ENCODE assay signal across 12 mouse cellular contexts in the genomic region with DNA sequence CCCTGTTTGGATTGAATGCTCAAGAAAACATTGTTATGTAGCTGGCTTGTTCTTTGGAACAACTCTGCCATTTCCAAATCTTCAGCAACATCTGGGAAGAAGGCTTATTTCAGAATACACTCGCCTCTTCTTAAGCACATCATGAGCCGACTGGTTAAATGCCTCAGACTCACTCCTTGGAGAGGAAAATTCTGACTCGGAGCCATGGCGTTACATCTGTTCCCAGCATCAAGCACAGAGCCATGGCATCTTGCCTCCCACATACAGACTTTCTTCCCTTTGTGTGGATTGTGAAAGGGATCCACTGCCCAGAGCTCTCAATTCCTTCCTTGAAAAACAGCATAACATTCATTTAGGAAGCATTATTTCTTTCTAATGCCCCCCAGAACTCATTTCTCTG.
A peak's percentile ranks its signal among the peaks of the same experiment; 100 is the strongest.
DNase-seq lines count a peak whose midpoint lies in the region; ATAC-seq and TF ChIP-seq lines count a peak whose summit lies in the region.
"Had no signal": no experiment of that assay in that cellular context is flagged by ENCODE, and none has a peak within 500 bp of the region (broad histone marks: within the 10 kb centered on the region; RNA-seq: fewer than 3 reads in every experiment).

No protein-coding gene starts in this region.

- 79% methylated on average over 4 of the region's 4 CpGs for WGBS in heart, embryonic 10.5 days
- 63% methylated on average over 4 of the region's 4 CpGs for WGBS in neural tube, embryonic 14.5 days
- WGBS in intestine, postnatal 0 days = 87% methylated on average over 4 of the region's 4 CpGs
- 93% methylated on average over 4 of the region's 4 CpGs for WGBS in kidney, embryonic 14.5 days

- no peak overlapping the region for H3K4me2 ChIP-seq in neural tube, embryonic 14.5 days (ENCODE audit: low read depth, low read length)
- no peak overlapping the region for H3K4me2 ChIP-seq in intestine, postnatal 0 days (replicated peaks; ENCODE audit: low read depth)
- H3K4me2 ChIP-seq in kidney, embryonic 14.5 days (replicated peaks; ENCODE audit: low read depth, low read length) = no peak overlapping the region
- H3K4me2 ChIP-seq: heart, embryonic 15.5 days; liver, embryonic 13.5 days; stomach, embryonic 15.5 days had no signal

- no peak overlapping the region for H3K4me3 ChIP-seq in heart, embryonic 10.5 days
- H3K4me3 ChIP-seq in layer of hippocampus, adult 2 months = no peak overlapping the region
- no peak overlapping the region for H3K4me3 ChIP-seq in neural tube, embryonic 14.5 days (ENCODE audit: low read depth, low read length)
- no peak overlapping the region for H3K4me3 ChIP-seq in intestine, postnatal 0 days (ENCODE audit: low read depth, low read length)
- H3K4me3 ChIP-seq in kidney, embryonic 14.5 days (ENCODE audit: low read length) = no peak overlapping the region
- H3K4me3 ChIP-seq: heart, embryonic 15.5 days; liver, embryonic 13.5 days; stomach, embryonic 15.5 days had no signal

- H3K4me1 ChIP-seq in heart, embryonic 10.5 days = no peaks in the 10 kb centered on the region
- H3K4me1 ChIP-seq in neural tube, embryonic 14.5 days (ENCODE audit: control insufficient read depth, insufficient read depth, low read length) = no peaks in the 10 kb centered on the region
- H3K4me1 ChIP-seq in intestine, postnatal 0 days (replicated peaks; ENCODE audit: control insufficient read depth, insufficient read depth, low read length) = no peaks in the 10 kb centered on the region
- H3K4me1 ChIP-seq in kidney, embryonic 14.5 days (ENCODE audit: control insufficient read depth, insufficient read depth, low read length) = no peaks in the 10 kb centered on the region
- H3K4me1 ChIP-seq: heart, embryonic 15.5 days; liver, embryonic 13.5 days; stomach, embryonic 15.5 days had no signal

- H3K27me3 ChIP-seq in heart, embryonic 10.5 days (ENCODE audit: insufficient read depth, poor library complexity, severe bottlenecking) = no peaks in the 10 kb centered on the region
- H3K27me3 ChIP-seq in neural tube, embryonic 14.5 days (ENCODE audit: control insufficient read depth, insufficient read depth, low read length) = no peaks in the 10 kb centered on the region
- H3K27me3 ChIP-seq in intestine, postnatal 0 days (replicated peaks; ENCODE audit: control insufficient read depth, insufficient read depth, low read length) = no peaks in the 10 kb centered on the region
- no peaks in the 10 kb centered on the region for H3K27me3 ChIP-seq in kidney, embryonic 14.5 days (ENCODE audit: control insufficient read depth, insufficient read depth, low read length)
- H3K27me3 ChIP-seq: heart, embryonic 15.5 days; liver, embryonic 13.5 days; stomach, embryonic 15.5 days had no signal

- no peak for ATAC-seq in neural tube, embryonic 14.5 days (ENCODE audit: low read depth)
- ATAC-seq in intestine, postnatal 0 days = no peak
- ATAC-seq in kidney, embryonic 14.5 days (ENCODE audit: low FRiP score, low TSS enrichment) = no peak

- H3K9ac ChIP-seq in neural tube, embryonic 14.5 days (replicated peaks; ENCODE audit: low read depth, low read length) = no peak overlapping the region
- no peak overlapping the region for H3K9ac ChIP-seq in intestine, postnatal 0 days (ENCODE audit: low read depth, low read length)
- no peak overlapping the region for H3K9ac ChIP-seq in kidney, embryonic 14.5 days (ENCODE audit: low read depth, low read length)
- H3K9ac ChIP-seq: heart, embryonic 15.5 days; liver, embryonic 13.5 days; stomach, embryonic 15.5 days had no signal

- peak; percentile 20 for DNase-seq in heart, adult 8-10 months (ENCODE audit: low spot score)
- DNase-seq in heart, embryonic 10.5 days (ENCODE audit: low spot score) = no peak
- DNase-seq in frontal cortex, postnatal 36 days (ENCODE audit: low spot score in 2 of 2) = peak; percentile 54 to 80
- peak; percentile 35 to 70 for DNase-seq in layer of hippocampus, adult 2 months (ENCODE audit: low spot score in 2 of 2)
- DNase-seq in adrenal gland, postnatal 36 days = no peak
- DNase-seq: adrenal gland, adult 2 months; liver, embryonic 13.5 days had no signal

- H3K36me3 ChIP-seq in heart, embryonic 10.5 days = no peaks in the 10 kb centered on the region
- H3K36me3 ChIP-seq in neural tube, embryonic 14.5 days (ENCODE audit: control insufficient read depth, insufficient read depth, low read length) = no peaks in the 10 kb centered on the region
- H3K36me3 ChIP-seq in intestine, postnatal 0 days (ENCODE audit: control insufficient read depth, insufficient read depth) = no peaks in the 10 kb centered on the region
- H3K36me3 ChIP-seq in kidney, embryonic 14.5 days (ENCODE audit: control insufficient read depth, insufficient read depth, low read length) = no peaks in the 10 kb centered on the region
- H3K36me3 ChIP-seq: heart, embryonic 15.5 days; liver, embryonic 13.5 days; stomach, embryonic 15.5 days had no signal

- no peaks in the 10 kb centered on the region for H3K9me3 ChIP-seq in heart, embryonic 10.5 days
- H3K9me3 ChIP-seq in neural tube, embryonic 14.5 days (ENCODE audit: control insufficient read depth, low read length) = no peaks in the 10 kb centered on the region
- H3K9me3 ChIP-seq in intestine, postnatal 0 days (ENCODE audit: control insufficient read depth) = no peaks in the 10 kb centered on the region
- H3K9me3 ChIP-seq in kidney, embryonic 14.5 days (ENCODE audit: control insufficient read depth, low read length) = no peaks in the 10 kb centered on the region
- H3K9me3 ChIP-seq: heart, embryonic 15.5 days; stomach, embryonic 15.5 days had no signal

- no peak for TF ChIP-seq CTCF in layer of hippocampus, adult 2 months (conservative IDR thresholded peaks at IDR 0.05)
- no peak for TF ChIP-seq CTCF in intestine, postnatal 0 days (IDR thresholded peaks at IDR 0.05; ENCODE audit: low read depth)

- H3K27ac ChIP-seq in heart, embryonic 10.5 days = no peak overlapping the region
- H3K27ac ChIP-seq in layer of hippocampus, adult 2 months = peak overlapping the region; percentile 72; the same call in 1 of the 2 replicates
- H3K27ac ChIP-seq in neural tube, embryonic 14.5 days (ENCODE audit: low read depth, low read length) = 0 out of 2 replicates have a peak overlapping the region, but pooled peaks have one; percentile 44
- H3K27ac ChIP-seq in intestine, postnatal 0 days (ENCODE audit: low read depth, low read length) = no peak overlapping the region
- no peak overlapping the region for H3K27ac ChIP-seq in kidney, embryonic 14.5 days (ENCODE audit: low read depth, low read length)
- H3K27ac ChIP-seq: heart, embryonic 15.5 days; liver, embryonic 13.5 days; stomach, embryonic 15.5 days had no signal

Comparison
In these comparisons a context has a peak if more than half of its experiments do, and no peak if none do; other contexts are left out.
1. DNase-seq: peak in heart, adult 8-10 months (single experiment), frontal cortex, postnatal 36 days (2 of 2) and layer of hippocampus, adult 2 months (2 of 2); none in heart, embryonic 10.5 days (single experiment) and adrenal gland, postnatal 36 days (0 of 2).
2. H3K27ac ChIP-seq: peak in layer of hippocampus, adult 2 months (single experiment) and neural tube, embryonic 14.5 days (single experiment); none in heart, embryonic 10.5 days (single experiment), intestine, postnatal 0 days (single experiment) and kidney, embryonic 14.5 days (single experiment).